Mouse (Mus musculus) heart, postnatal 0 days (tissue): ENCODE results near the gene Cntn5. TPM values are rescaled to one million over a fixed set of nuclear protein-coding genes. Genes with fewer than 3 reads are reported as not detected.
A peak's percentile ranks its signal among the peaks of the same experiment; 100 is the strongest.

Source experiments
- ATAC-seq: fragments of 200-750 bp; cut with Nextera tagmentation; 2 replicates; pipeline ENCODE4 v1.8.0; 2017; ENCODE audit warnings: low read depth, moderate number of reproducible peaks, moderate library complexity; ENCODE audit not compliant: insufficient read depth
- DNase-seq: peaks from one replicate; pipeline ENCODE4 v3.0.0-alpha.2; 2016; ENCODE audit warnings: low spot score
- H3K27ac ChIP-seq: fragments of 300-500 bp; sonication (generic); 2 replicates; pipeline ENCODE4 v1.5.1; 2014; ENCODE audit warnings: low read depth, mild to moderate bottlenecking
- H3K27me3 ChIP-seq: fragments of 300-500 bp; sonication (generic); 2 replicates; pipeline ENCODE4 v1.6.1; 2014; ENCODE audit warnings: low read length, mixed read lengths; ENCODE audit not compliant: control insufficient read depth, insufficient read depth
- H3K36me3 ChIP-seq: fragments of 300-500 bp; sonication (generic); replicated peaks from 2 replicates; pipeline ENCODE4 v1.6.1; 2014; ENCODE audit warnings: low read length, mixed read lengths; ENCODE audit not compliant: control insufficient read depth, insufficient read depth
- H3K4me1 ChIP-seq: fragments of 300-500 bp; sonication (generic); 2 replicates; pipeline ENCODE4 v1.6.1; 2014; ENCODE audit warnings: antibody characterized with exemption; ENCODE audit not compliant: control insufficient read depth, insufficient read depth
- H3K4me2 ChIP-seq: fragments of 300-500 bp; sonication (generic); 2 replicates; pipeline ENCODE4 v1.6.1; 2014; ENCODE audit warnings: low read depth, mild to moderate bottlenecking, low read length, moderate library complexity
- H3K4me3 ChIP-seq: fragments of 300-500 bp; sonication (generic); 2 replicates; pipeline ENCODE4 v1.5.1; 2014; ENCODE audit warnings: low read depth, low read length
- H3K9ac ChIP-seq: fragments of 300-500 bp; sonication (generic); replicated peaks from 2 replicates; pipeline ENCODE4 v1.6.1; 2014; ENCODE audit warnings: low read depth, low read length, mixed read lengths
- H3K9me3 ChIP-seq: fragments of 300-500 bp; sonication (generic); replicated peaks from 2 replicates; pipeline ENCODE4 v1.6.1; 2016; ENCODE audit warnings: low read length; ENCODE audit not compliant: control insufficient read depth
- CTCF ChIP-seq: IDR thresholded peaks from 2 replicates; pipeline ENCODE4 v1.5.1; 2016; ENCODE audit warnings: antibody characterized with exemption, control low read depth, low read depth
- EP300 ChIP-seq: IDR thresholded peaks from 2 replicates; pipeline ENCODE4 v1.6.1; 2016; ENCODE audit warnings: antibody characterized with exemption, low read depth
- WGBS: fragments of 180-500 bp; shearing (Covaris S2); extraction: QIAGEN DNeasy Blood & Tissue Kit; methylation state at CpG from one replicate; pipeline ENCODE4 v1.1.7; 2014; 5-methylcytosine and 5-hydroxymethylcytosine counted together
- polyA plus RNA-seq: library from polyadenylated mRNA; unstranded; fragments of >200 nt; fragmentation: Nextera tagmentation; extraction: Ambion mirVana; gene quantifications from 2 replicates; pipeline ENCODE4 v1.2.1, GENCODE M21; 2015
- total RNA-seq: library from RNA; depleted of rRNA; stranded (reverse); fragments of >200 nt; gene quantifications from 2 replicates; pipeline ENCODE4 v1.2.3, GENCODE M21; 2014; ENCODE audit warnings: low replicate concordance

Cntn5 gene
- total and polyA plus RNA-seq, 2 experiments from 2014 or later, result 0.07 to 0.19 TPM

DNA sequence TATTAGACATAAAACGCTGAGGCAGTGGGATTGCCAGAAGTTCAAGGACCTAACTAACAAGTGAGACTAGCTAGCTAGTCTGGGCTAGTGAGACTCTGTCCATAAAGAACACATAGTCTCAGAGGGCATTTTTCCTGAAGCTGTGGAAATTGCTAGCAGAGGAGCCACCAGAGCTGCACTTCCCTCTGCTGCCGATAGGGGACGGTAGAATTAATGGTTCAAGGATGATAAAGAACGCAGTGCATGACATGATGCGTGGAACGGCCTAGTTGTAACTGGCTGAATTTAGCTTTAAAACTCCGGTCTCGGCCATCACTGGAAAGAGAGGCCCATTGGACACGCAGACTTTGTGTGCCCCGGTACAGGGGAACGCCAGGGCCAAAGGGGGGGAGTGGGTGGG, 555.8 kb downstream of the Cntn5 start:
- H3K9me3 ChIP-seq, result no peaks in the 10 kb centered on the region
- no peaks in the 10 kb centered on the region for H3K4me1 ChIP-seq
- no peaks in the 10 kb centered on the region for H3K36me3 ChIP-seq
- DNase-seq (no peak), ATAC-seq (no peak)
- no peak overlapping the region for H3K9ac ChIP-seq
- WGBS, result 76% methylated on average over 9 of the region's 11 CpGs
- no peaks in the 10 kb centered on the region for H3K27me3 ChIP-seq
- no peak for TF ChIP-seq CTCF
- no peak for TF ChIP-seq EP300
- no peak overlapping the region for H3K27ac ChIP-seq
- no peak overlapping the region for H3K4me3 ChIP-seq
- H3K4me2 ChIP-seq, result no peak overlapping the region

DNA sequence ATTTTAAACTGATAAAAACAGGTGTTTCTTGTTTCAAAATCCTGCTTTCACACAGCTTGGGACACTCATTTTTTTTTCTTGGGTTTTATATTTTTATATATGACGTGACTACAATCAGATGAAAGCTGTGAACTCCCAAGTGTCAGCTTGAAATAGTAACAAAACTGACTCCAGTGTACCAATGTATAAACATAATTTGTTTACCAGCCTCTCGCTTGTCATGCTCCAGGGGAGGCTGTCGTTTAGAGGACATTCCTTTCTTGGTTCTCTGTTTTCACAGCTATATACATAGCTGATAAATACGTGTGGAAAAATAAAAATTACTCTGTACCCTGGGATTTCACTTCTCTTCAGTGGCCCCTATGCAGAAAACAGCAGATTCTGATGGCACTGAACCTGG, 556.4 kb downstream of the Cntn5 start:
- no peak for TF ChIP-seq EP300
- TF ChIP-seq CTCF, result no peak
- Histone ChIP-seq H3K4me1 (no peaks in the 10 kb centered on the region), H3K9me3 (no peaks in the 10 kb centered on the region), H3K27ac (no peak overlapping the region), H3K4me2 (no peak overlapping the region), H3K9ac (no peak overlapping the region), H3K36me3 (no peaks in the 10 kb centered on the region), H3K4me3 (no peak overlapping the region), H3K27me3 (no peaks in the 10 kb centered on the region)
- DNase-seq (no peak), ATAC-seq (no peak)
- 56% methylated on average over 4 of the region's 4 CpGs for WGBS

DNA sequence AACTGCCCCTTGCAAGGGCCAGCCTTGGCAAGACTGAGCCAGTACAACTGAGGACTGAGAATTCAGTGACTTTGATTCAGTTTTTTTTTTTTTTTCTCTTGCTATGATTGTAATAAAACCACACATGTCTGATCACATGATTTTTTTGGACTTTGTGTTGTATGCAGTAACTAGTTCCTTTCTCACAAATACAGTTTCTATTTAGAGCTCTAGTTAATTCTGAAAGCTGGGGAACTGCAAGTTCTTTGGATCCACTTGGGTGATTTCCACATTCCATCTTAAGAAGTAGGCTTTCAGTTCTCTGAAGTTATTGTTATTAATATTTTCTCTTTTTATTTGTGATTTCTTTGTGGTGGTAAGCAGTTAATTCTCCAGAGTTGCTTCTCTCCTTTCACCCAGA, 563.8 kb downstream of the Cntn5 start:
- ATAC-seq (no peak), DNase-seq (no peak)
- Histone ChIP-seq H3K4me3 (no peak overlapping the region), H3K36me3 (no peaks in the 10 kb centered on the region), H3K9me3 (no peaks in the 10 kb centered on the region), H3K27ac (no peak overlapping the region), H3K4me1 (no peaks in the 10 kb centered on the region), H3K27me3 (no peaks in the 10 kb centered on the region), H3K4me2 (no peak overlapping the region), H3K9ac (no peak overlapping the region)
- TF ChIP-seq CTCF (no peak), EP300 (no peak)

DNA sequence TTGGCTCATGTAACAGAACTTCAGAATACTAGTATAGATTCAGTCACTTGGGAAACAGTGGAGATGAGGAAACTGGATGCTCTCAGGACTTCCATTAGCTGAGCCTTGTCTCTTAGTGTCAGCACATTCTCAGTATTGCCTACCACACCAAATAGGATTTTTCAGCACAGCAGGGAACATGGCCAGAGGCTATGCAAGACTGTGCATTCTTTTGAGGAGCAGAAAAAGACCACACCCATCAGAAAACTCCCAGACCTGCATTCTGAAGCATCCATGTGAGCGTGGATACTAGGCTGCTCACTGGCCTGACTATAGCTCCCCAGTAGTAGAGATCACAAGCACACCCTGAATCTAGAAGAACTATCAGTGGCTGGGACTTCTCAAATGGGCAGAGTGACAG, 564.9 kb downstream of the Cntn5 start:
- DNase-seq, result no peak
- H3K27ac ChIP-seq, result no peak overlapping the region
- no peak overlapping the region for H3K4me2 ChIP-seq
- no peaks in the 10 kb centered on the region for H3K9me3 ChIP-seq
- H3K4me1 ChIP-seq, result no peaks in the 10 kb centered on the region
- H3K4me3 ChIP-seq, result no peak overlapping the region
- ATAC-seq, result no peak
- TF ChIP-seq CTCF, result no peak
- TF ChIP-seq EP300, result no peak
- 73% methylated on average over 1 of the region's 1 CpGs for WGBS
- H3K36me3 ChIP-seq, result no peaks in the 10 kb centered on the region
- no peaks in the 10 kb centered on the region for H3K27me3 ChIP-seq
- H3K9ac ChIP-seq, result no peak overlapping the region

DNA sequence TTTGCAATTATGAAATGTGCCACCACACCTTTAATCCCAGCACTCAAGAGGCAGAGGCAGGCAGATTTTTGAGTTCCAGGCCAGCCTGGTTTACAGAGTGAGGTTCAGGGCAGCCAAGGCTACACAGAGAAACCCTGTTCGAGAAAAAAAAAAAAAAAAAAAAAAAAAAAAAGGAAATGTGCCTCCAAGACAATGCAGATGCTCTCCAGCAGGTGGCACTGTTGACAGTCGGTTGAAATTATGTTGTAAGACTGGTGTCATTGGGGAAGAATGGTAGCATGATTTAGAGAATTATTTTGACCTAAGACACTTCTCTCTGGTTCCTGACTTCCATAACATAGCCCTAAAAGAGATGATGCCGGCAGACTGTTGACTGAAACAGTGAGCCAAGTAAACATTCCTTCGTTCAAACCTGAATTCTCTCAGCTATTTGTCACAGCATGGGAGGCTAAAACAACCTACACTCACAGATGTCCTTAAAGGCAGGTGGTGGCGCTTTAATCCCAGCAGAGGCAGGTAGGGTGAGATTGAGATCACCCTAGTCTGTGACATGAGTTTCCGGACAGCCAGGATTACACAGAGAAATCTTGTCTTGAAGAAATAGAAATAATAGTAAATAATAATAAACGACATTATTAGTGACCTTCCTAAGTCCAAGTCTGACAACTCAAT, 579.7 kb downstream of the Cntn5 start:
- 43% methylated on average over 7 of the region's 7 CpGs for WGBS
- ATAC-seq (no peak), DNase-seq (peak; percentile 18)
- TF ChIP-seq CTCF, result peak; percentile 71
- no peak for TF ChIP-seq EP300
- no peaks in the 10 kb centered on the region for H3K4me1 ChIP-seq
- no peaks in the 10 kb centered on the region for H3K27me3 ChIP-seq
- H3K9me3 ChIP-seq, result no peaks in the 10 kb centered on the region
- no peak overlapping the region for H3K9ac ChIP-seq
- H3K4me3 ChIP-seq, result no peak overlapping the region
- no peaks in the 10 kb centered on the region for H3K36me3 ChIP-seq
- H3K27ac ChIP-seq, result no peak overlapping the region
- no peak overlapping the region for H3K4me2 ChIP-seq

DNA sequence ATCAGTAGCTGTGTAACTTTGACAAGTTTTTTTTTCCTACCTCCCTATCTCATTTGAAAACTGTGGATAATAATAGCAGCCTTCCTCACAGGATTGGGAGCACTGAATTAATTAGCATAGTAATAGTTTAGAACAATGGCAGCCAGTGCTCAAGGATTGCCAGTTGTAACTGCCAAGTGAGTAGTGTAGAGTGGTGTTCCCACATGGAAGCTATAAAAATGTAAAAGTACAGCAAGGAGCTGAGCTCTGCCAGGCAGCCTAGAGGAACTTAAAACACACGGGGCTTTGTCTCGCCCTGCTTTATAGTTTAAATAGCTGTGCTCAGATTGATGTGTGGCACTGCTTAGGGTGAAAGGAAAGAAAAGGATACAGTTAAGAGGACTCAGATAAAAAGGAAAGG, 635.2 kb downstream of the Cntn5 start:
- 37% methylated on average over 2 of the region's 2 CpGs for WGBS
- ATAC-seq (no peak), DNase-seq (no peak)
- Histone ChIP-seq H3K9me3 (no peaks in the 10 kb centered on the region), H3K36me3 (no peaks in the 10 kb centered on the region), H3K4me3 (no peak overlapping the region), H3K27me3 (no peaks in the 10 kb centered on the region), H3K4me2 (no peak overlapping the region), H3K4me1 (no peaks in the 10 kb centered on the region), H3K9ac (no peak overlapping the region), H3K27ac (no peak overlapping the region)
- TF ChIP-seq CTCF (no peak), EP300 (no peak)
